Mouse (Mus musculus) megakaryocyte, embryonic 14.5 days (primary cell): Measurements from ENCODE around the gene Ttc7b. TPM values are rescaled to one million over a fixed set of nuclear protein-coding genes. Genes with fewer than 3 reads are reported as not detected.

Experiments
- H3K27me3 ChIP-seq: replicated peaks from 2 replicates; pipeline ENCODE3; 2012; ENCODE audit warnings: inconsistent platforms
- H3K36me3 ChIP-seq: replicated peaks from 2 replicates; pipeline ENCODE3; 2012; ENCODE audit warnings: low read length, inconsistent platforms, mixed read lengths
- H3K4me1 ChIP-seq: 2 replicates; pipeline ENCODE4 v1.6.1; 2012; ENCODE audit warnings: inconsistent platforms
- H3K4me3 ChIP-seq: replicated peaks from 2 replicates; pipeline ENCODE3; 2012; ENCODE audit warnings: moderate library complexity, mild to moderate bottlenecking, inconsistent platforms
- H3K9me3 ChIP-seq: 2 replicates; pipeline ENCODE4 v1.6.1; 2012; ENCODE audit warnings: inconsistent platforms
- FLI1 ChIP-seq: IDR thresholded peaks from 2 replicates; pipeline ENCODE4 v1.6.1; 2012; ENCODE audit warnings: low read length, inconsistent platforms, mixed read lengths
- GATA1 ChIP-seq: IDR thresholded peaks from 3 replicates; pipeline ENCODE4 v1.6.1; 2012; ENCODE audit warnings: mixed read lengths, low read length, inconsistent platforms, borderline replicate concordance
- polyA plus RNA-seq: library from polyadenylated mRNA; stranded (reverse); fragments of >175 nt; gene quantifications from 2 replicates; pipeline ENCODE4 v1.2.3, GENCODE M21; 2012; ENCODE audit warnings: low replicate concordance; ENCODE audit not compliant: insufficient read depth

The Ttc7b gene
- polyA plus RNA-seq, 1 experiment: 170 TPM

GRCm38 (mm10) chr12:100277534-100277905, 243.1 kb downstream of the Ttc7b start:
- no peak for TF ChIP-seq FLI1
- no peak for TF ChIP-seq GATA1
- Histone ChIP-seq H3K36me3 (no peaks in the 10 kb centered on the region), H3K9me3 (no peaks in the 10 kb centered on the region), H3K4me1 (peaks cover 32% of the 10 kb centered on the region), H3K27me3 (peaks cover 75% of the 10 kb centered on the region), H3K4me3 (no peak overlapping the region)

GRCm38 (mm10) chr12:100276607-100277533, 243.8 kb downstream of the Ttc7b start:
- Histone ChIP-seq H3K36me3 (no peaks in the 10 kb centered on the region), H3K9me3 (no peaks in the 10 kb centered on the region), H3K4me3 (peak overlapping the region; percentile 51), H3K27me3 (peaks cover 79% of the 10 kb centered on the region), H3K4me1 (peaks cover 34% of the 10 kb centered on the region)
- TF ChIP-seq FLI1 (no peak), GATA1 (no peak)

DNA sequence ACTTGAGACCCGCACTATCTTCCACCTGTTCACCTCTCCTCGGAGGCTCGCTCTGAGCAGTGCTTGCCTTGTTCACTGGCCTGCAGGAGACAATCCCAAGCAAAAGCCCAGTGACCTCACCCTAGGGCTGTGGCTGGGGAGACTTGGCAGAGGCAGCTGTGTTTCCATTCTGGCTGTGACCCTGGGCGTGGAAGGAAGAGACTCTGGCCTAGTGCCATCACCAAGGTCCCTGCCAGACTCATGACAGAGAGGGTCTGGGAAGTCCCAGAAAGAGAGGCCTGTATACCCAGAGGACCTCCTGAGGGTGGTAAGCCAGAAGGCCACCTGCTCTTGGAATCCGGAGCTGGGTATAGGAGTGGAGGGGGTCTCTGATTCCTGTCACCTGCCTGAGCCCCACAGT, 244.8 kb downstream of the Ttc7b start:
- no peak for TF ChIP-seq FLI1
- TF ChIP-seq GATA1: no peak
- peaks cover 35% of the 10 kb centered on the region for H3K4me1 ChIP-seq
- peaks cover 71% of the 10 kb centered on the region for H3K27me3 ChIP-seq
- no peaks in the 10 kb centered on the region for H3K36me3 ChIP-seq
- H3K4me3 ChIP-seq: no peak overlapping the region
- no peaks in the 10 kb centered on the region for H3K9me3 ChIP-seq

- Histone ChIP-seq H3K9me3 (no peaks in the 10 kb centered on the region), H3K27me3 (peaks cover 55% of the 10 kb centered on the region), H3K36me3 (no peaks in the 10 kb centered on the region), H3K4me3 (no peak overlapping the region), H3K4me1 (peaks cover 28% of the 10 kb centered on the region)
- TF ChIP-seq GATA1 (no peak), FLI1 (no peak)
Measured at GRCm38 (mm10) chr12:100273033-100273432, 247.6 kb downstream of the Ttc7b start.

- TF ChIP-seq GATA1: no peak
- TF ChIP-seq FLI1: no peak
- Histone ChIP-seq H3K27me3 (peaks cover 42% of the 10 kb centered on the region), H3K36me3 (no peaks in the 10 kb centered on the region), H3K4me1 (peaks cover 6% of the 10 kb centered on the region; the same call in 1 of the 2 replicates), H3K9me3 (no peaks in the 10 kb centered on the region), H3K4me3 (no peak overlapping the region)
Measured at GRCm38 (mm10) chr12:100269967-100270662, 250.5 kb downstream of the Ttc7b start.

DNA sequence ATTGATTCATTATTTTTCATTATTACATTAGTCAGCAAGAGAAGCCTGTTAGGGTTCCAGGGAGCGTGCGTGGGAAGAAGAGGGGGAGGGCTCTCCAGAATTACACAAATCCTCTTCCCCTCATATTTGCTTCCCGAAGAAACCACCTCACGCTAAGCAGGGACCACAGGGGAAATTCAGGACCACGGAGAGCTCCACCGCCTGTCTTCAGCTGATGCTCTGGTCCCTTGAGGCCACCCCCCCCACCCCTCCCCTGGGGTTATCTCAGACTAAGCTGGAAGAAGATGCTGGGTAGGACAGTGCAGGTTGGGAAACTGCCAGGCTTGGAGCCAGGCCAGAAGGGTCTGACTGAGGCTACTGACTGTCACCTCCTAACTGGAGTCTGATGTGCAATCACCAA, 252.6 kb downstream of the Ttc7b start:
- H3K27me3 ChIP-seq: peaks cover 38% of the 10 kb centered on the region
- H3K36me3 ChIP-seq: no peaks in the 10 kb centered on the region
- H3K4me1 ChIP-seq: peaks cover 6% of the 10 kb centered on the region; the same call in 1 of the 2 replicates
- TF ChIP-seq GATA1 (no peak), FLI1 (no peak)
- no peaks in the 10 kb centered on the region for H3K9me3 ChIP-seq
- no peak overlapping the region for H3K4me3 ChIP-seq

DNA sequence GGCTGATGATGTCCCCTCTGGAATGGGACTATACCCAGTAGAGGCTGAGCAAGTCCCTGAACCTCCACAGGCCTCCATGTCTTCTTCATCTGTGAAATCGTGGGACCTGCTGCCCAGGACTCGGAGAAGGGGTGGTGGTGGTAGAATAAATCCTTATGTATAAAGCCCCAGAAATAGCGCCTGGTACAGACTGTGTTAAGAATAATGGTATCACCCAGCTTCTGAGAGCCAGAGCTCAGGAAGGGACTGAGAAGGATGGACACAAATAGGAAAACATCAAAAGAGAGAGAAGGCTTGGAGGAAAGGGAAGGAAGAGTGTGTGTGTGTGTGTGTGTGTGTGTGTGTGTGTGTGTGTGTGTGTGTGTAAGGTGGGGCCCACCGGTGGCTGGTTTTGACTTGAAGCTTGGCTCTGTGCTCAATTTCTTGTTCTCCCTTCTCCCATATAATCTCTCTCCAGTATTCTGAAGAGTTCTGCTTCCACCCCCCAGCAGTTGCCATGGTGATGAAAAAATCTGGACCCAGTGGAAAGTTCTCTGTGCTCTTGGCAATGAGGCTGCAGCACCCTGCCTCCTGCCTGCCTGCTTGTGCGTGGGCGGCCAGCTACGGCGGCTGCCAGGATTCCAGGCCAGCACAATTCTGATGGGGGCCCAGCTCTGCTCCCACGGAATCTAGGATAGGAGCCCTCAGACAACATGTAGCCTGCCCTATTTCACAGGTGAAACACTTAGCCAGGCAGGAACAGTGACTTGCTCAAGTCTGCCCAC, 254.9 kb downstream of the Ttc7b start:
- Histone ChIP-seq H3K9me3 (no peaks in the 10 kb centered on the region), H3K27me3 (peaks cover 35% of the 10 kb centered on the region), H3K36me3 (no peaks in the 10 kb centered on the region), H3K4me1 (0 out of 2 replicates have a peak, but pooled peaks cover 3% of the 10 kb centered on the region), H3K4me3 (no peak overlapping the region)
- TF ChIP-seq GATA1: no peak
- no peak for TF ChIP-seq FLI1

GRCm38 (mm10) chr12:100264941-100265340, 255.7 kb downstream of the Ttc7b start:
- Histone ChIP-seq H3K4me3 (no peak overlapping the region), H3K4me1 (0 out of 2 replicates have a peak, but pooled peaks cover 3% of the 10 kb centered on the region), H3K36me3 (no peaks in the 10 kb centered on the region), H3K9me3 (no peaks in the 10 kb centered on the region), H3K27me3 (peaks cover 34% of the 10 kb centered on the region)
- no peak for TF ChIP-seq FLI1
- TF ChIP-seq GATA1: no peak

DNA sequence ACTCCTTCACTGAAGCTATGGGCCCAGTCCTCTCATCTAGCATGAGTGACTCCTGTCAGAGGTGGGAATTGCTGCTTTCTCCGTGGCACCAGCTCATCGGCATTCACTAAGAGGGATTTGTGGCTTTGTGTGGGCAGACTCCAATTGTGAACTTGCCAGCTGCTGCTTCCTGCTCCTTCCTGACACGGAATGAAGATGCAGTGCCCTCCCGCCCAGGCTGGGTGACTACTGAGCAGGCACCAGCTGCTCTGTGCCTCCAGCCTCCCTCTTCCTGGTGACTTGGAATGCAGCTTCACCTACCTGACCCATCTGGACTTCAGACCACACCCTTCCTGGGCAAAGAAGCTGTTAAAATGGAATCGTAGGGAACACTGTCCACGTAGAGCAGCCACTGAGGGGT, 257.8 kb downstream of the Ttc7b start:
- no peaks in the 10 kb centered on the region for H3K36me3 ChIP-seq
- H3K9me3 ChIP-seq: no peaks in the 10 kb centered on the region
- no peak for TF ChIP-seq FLI1
- TF ChIP-seq GATA1: no peak
- H3K4me1 ChIP-seq: 0 out of 2 replicates have a peak, but pooled peaks cover 3% of the 10 kb centered on the region
- peaks cover 37% of the 10 kb centered on the region for H3K27me3 ChIP-seq
- no peak overlapping the region for H3K4me3 ChIP-seq
